Mouse (Mus musculus) heart, adult 2 months (tissue): ENCODE data around the gene Gprin3. TPM values are rescaled to one million over a fixed set of nuclear protein-coding genes. Genes with fewer than 3 reads are reported as not detected.

Experiments used
- DNase-seq, 2 experiments: peaks; one replicate each; pipeline ENCODE4 v3.0.0; 2021
- H3K27ac ChIP-seq: fragments of 200-600 bp; 2 replicates; pipeline ENCODE4 v1.8.1; 2022
- H3K27me3 ChIP-seq: fragments of 200-500 bp; 2 replicates; pipeline ENCODE4 v1.6.1; 2012; ENCODE audit warnings: mild to moderate bottlenecking, low read length, inconsistent platforms, mixed read lengths; ENCODE audit not compliant: control insufficient read depth, insufficient read depth
- H3K36me3 ChIP-seq: fragments of 200-500 bp; 2 replicates; pipeline ENCODE4 v1.6.1; 2012; ENCODE audit warnings: low read length, inconsistent platforms; ENCODE audit not compliant: control insufficient read depth, insufficient read depth
- H3K4me1 ChIP-seq: fragments of 200-500 bp; 2 replicates; pipeline ENCODE4 v1.6.1; 2011; ENCODE audit warnings: low read length; ENCODE audit not compliant: control insufficient read depth, insufficient read depth
- H3K4me3 ChIP-seq: fragments of 200-600 bp; 2 replicates; pipeline ENCODE4 v1.8.1; 2022
- H3K79me2 ChIP-seq: fragments of 200-500 bp; replicated peaks from 2 replicates; pipeline ENCODE4 v1.6.1; 2012; ENCODE audit warnings: mild to moderate bottlenecking, inconsistent platforms, low read length, moderate library complexity, mixed read lengths; ENCODE audit not compliant: control insufficient read depth, insufficient read depth
- H3K9ac ChIP-seq: fragments of 200-500 bp; 2 replicates; pipeline ENCODE4 v1.6.1; 2012; ENCODE audit warnings: low read depth, mild to moderate bottlenecking, control low read depth, inconsistent platforms, low read length, mixed read lengths
- CTCF ChIP-seq: fragments of 200-600 bp; IDR thresholded peaks from 2 replicates; pipeline ENCODE4 v1.8.1; 2022; ENCODE audit warnings: antibody characterized with exemption, mild to moderate bottlenecking, moderate library complexity
- EP300 ChIP-seq: fragments of 200-500 bp; IDR thresholded peaks from 2 replicates; pipeline ENCODE4 v1.6.1; 2011; ENCODE audit warnings: low read depth, low read length, control low read depth; ENCODE audit not compliant: insufficient read depth
- POLR2A ChIP-seq: fragments of 200-500 bp; IDR thresholded peaks from 2 replicates; pipeline ENCODE4 v1.6.1; 2011; ENCODE audit warnings: mild to moderate bottlenecking, low read depth, low read length, control low read depth; ENCODE audit not compliant: insufficient read depth
- whole genome bisulfite sequencing: fragments of 180-500 bp; shearing (Covaris S2); methylation state at CpG from one replicate; pipeline ENCODE4 v1.1.7; 2018; 5-methylcytosine and 5-hydroxymethylcytosine counted together
- intact Hi-C: fragments of 180-260 bp; cut with DNase I; formaldehyde crosslinking; loops from one replicate; pipeline ENCODE4 v1.15.1; 2025
- long read RNA-seq: library from polyadenylated mRNA; stranded (forward); transcript quantifications from one replicate; pipeline ENCODE4 v2.0.0, GENCODE M21; 2021
- polyA plus RNA-seq: library from polyadenylated mRNA; depleted of rRNA; stranded (reverse); fragments of >200 nt; gene quantifications from 2 replicates; pipeline ENCODE4 v1.2.3, GENCODE M21; 2012; rRNA removed
- total RNA-seq, 2 experiments: library from RNA; stranded (reverse); gene quantifications; 2 replicates each; pipeline ENCODE4 v1.2.3; 2021

The Gprin3 gene
- under 1 TPM; 0.34 to 0.37 TPM for total RNA-seq
- polyA plus RNA-seq: 0.12 and 0.27 TPM in 2 replicates
- long read RNA-seq: 0 reads

GRCm38 (mm10) chr6:59425824-59426533 is at the start of gene Gprin3:
Gene Gprin3 (minus strand): TSS chr6:59426294.
- intact Hi-C loops: no loop called here
- H3K79me2 ChIP-seq: no peaks in the 10 kb centered on the region
- WGBS: 9% methylated on average over 34 of the region's 34 CpGs
- no peaks in the 10 kb centered on the region for H3K36me3 ChIP-seq
- H3K27ac ChIP-seq: 0 out of 2 replicates have a peak within 1 kb of the TSS, but pooled peaks have one; percentile 9
- TF ChIP-seq CTCF (peak; percentile 39), EP300 (no peak), POLR2A (no peak)
- peak within 1 kb of the TSS; percentile 44 for H3K4me3 ChIP-seq
- H3K9ac ChIP-seq: peak within 1 kb of the TSS; percentile 41
- H3K4me1 ChIP-seq: no peaks in the 10 kb centered on the region; the same call in 1 of the 2 replicates
- DNase-seq: peak; percentile 79 to 85
- no peaks in the 10 kb centered on the region for H3K27me3 ChIP-seq

GRCm38 (mm10) chr6:59458861-59459260 is 32.8 kb upstream of the Gprin3 start:
- intact Hi-C loops: no loop called here
- Histone ChIP-seq H3K27me3 (no peaks in the 10 kb centered on the region), H3K27ac (no peak overlapping the region), H3K36me3 (no peaks in the 10 kb centered on the region), H3K79me2 (no peaks in the 10 kb centered on the region), H3K4me1 (no peaks in the 10 kb centered on the region), H3K9ac (no peak overlapping the region), H3K4me3 (no peak overlapping the region)
- DNase-seq: no peak
- TF ChIP-seq EP300 (no peak), POLR2A (no peak), CTCF (no peak)

- Histone ChIP-seq H3K9ac (no peak overlapping the region), H3K27ac (no peak overlapping the region), H3K4me1 (no peaks in the 10 kb centered on the region), H3K4me3 (no peak overlapping the region), H3K36me3 (no peaks in the 10 kb centered on the region), H3K27me3 (no peaks in the 10 kb centered on the region), H3K79me2 (no peaks in the 10 kb centered on the region)
- intact Hi-C loops: no loop called here
- no peak for TF ChIP-seq CTCF
- no peak for TF ChIP-seq EP300
- no peak for TF ChIP-seq POLR2A
- no peak for DNase-seq
- WGBS: 64% methylated on average over 1 of the region's 1 CpGs
Measured at GRCm38 (mm10) chr6:59456116-59456515, 30.0 kb upstream of the Gprin3 start.

GRCm38 (mm10) chr6:59451348-59451747 is 25.3 kb upstream of the Gprin3 start:
- Histone ChIP-seq H3K27ac (no peak overlapping the region), H3K9ac (no peak overlapping the region), H3K4me3 (no peak overlapping the region), H3K4me1 (no peaks in the 10 kb centered on the region), H3K27me3 (no peaks in the 10 kb centered on the region), H3K36me3 (no peaks in the 10 kb centered on the region), H3K79me2 (no peaks in the 10 kb centered on the region)
- intact Hi-C loops: no loop called here
- WGBS: 59% methylated on average over 3 of the region's 3 CpGs
- TF ChIP-seq CTCF: no peak
- TF ChIP-seq EP300: no peak
- no peak for TF ChIP-seq POLR2A
- DNase-seq: peak in 1 of 2 experiments; percentile 7

- Histone ChIP-seq H3K79me2 (no peaks in the 10 kb centered on the region), H3K27me3 (no peaks in the 10 kb centered on the region; the same call in 1 of the 2 replicates), H3K4me3 (no peak overlapping the region), H3K4me1 (no peaks in the 10 kb centered on the region), H3K27ac (no peak overlapping the region), H3K36me3 (no peaks in the 10 kb centered on the region), H3K9ac (no peak overlapping the region)
- 23% methylated on average over 3 of the region's 3 CpGs for WGBS
- DNase-seq: no peak
- intact Hi-C loops: no loop called here
- TF ChIP-seq EP300: no peak
- no peak for TF ChIP-seq CTCF
- TF ChIP-seq POLR2A: no peak
Measured at GRCm38 (mm10) chr6:59445101-59445503, 19.0 kb upstream of the Gprin3 start.

- 40% methylated on average over 3 of the region's 3 CpGs for WGBS
- Histone ChIP-seq H3K4me3 (no peak overlapping the region), H3K27me3 (no peaks in the 10 kb centered on the region; the same call in 1 of the 2 replicates), H3K9ac (no peak overlapping the region), H3K36me3 (no peaks in the 10 kb centered on the region), H3K4me1 (no peaks in the 10 kb centered on the region), H3K27ac (no peak overlapping the region), H3K79me2 (no peaks in the 10 kb centered on the region)
- no peak for TF ChIP-seq POLR2A
- TF ChIP-seq CTCF: no peak
- no peak for TF ChIP-seq EP300
- intact Hi-C loops: no loop called here
- DNase-seq: no peak
Measured at GRCm38 (mm10) chr6:59435906-59436305, 9.8 kb upstream of the Gprin3 start.
